Comparison of ENCODE assay signal across 20 mouse cellular contexts in genomic region chr9:51541940-51542339, GRCm38 (mm10).
"Had no signal": no experiment of that assay in that cellular context is flagged by ENCODE, and none has a peak within 500 bp of the region (broad histone marks: within the 10 kb centered on the region; RNA-seq: fewer than 3 reads in every experiment).

No protein-coding gene starts in this region.

- H3K4me1 ChIP-seq: liver, embryonic 15.5 days; lung, embryonic 15.5 days; midbrain, embryonic 10.5 days; midbrain, embryonic 12.5 days; neural tube, embryonic 13.5 days; neural tube, embryonic 15.5 days had no signal

- H3K4me3 ChIP-seq: liver, embryonic 15.5 days; lung, embryonic 15.5 days; midbrain, embryonic 10.5 days; midbrain, embryonic 12.5 days; myocyte; neural tube, embryonic 13.5 days; neural tube, embryonic 15.5 days had no signal

- DNase-seq: lung, adult 18-20 months; lung, postnatal 4 days; midbrain, embryonic 14.5 days; retina, postnatal 1 day; right cerebral cortex, adult 18-20 months; right cerebral cortex, postnatal 25 days; right cerebral cortex, postnatal 4 days; spleen, adult 18-20 months; thymus, adult 18-20 months; thymus, postnatal 14 days; thymus, postnatal 36 days had no signal

- H3K36me3 ChIP-seq: liver, embryonic 15.5 days; lung, embryonic 15.5 days; midbrain, embryonic 10.5 days; midbrain, embryonic 12.5 days; neural tube, embryonic 13.5 days; neural tube, embryonic 15.5 days had no signal

- H3K27ac ChIP-seq: liver, embryonic 15.5 days; lung, embryonic 15.5 days; midbrain, embryonic 10.5 days; midbrain, embryonic 12.5 days; neural tube, embryonic 13.5 days; neural tube, embryonic 15.5 days had no signal

- ATAC-seq: lung, postnatal 0 days; midbrain, embryonic 16.5 days had no signal

- H3K27me3 ChIP-seq: liver, embryonic 15.5 days; lung, embryonic 15.5 days; midbrain, embryonic 12.5 days; neural tube, embryonic 13.5 days; neural tube, embryonic 15.5 days had no signal

- H3K9me3 ChIP-seq: liver, embryonic 15.5 days; lung, embryonic 15.5 days; midbrain, embryonic 10.5 days; midbrain, embryonic 12.5 days; neural tube, embryonic 13.5 days; neural tube, embryonic 15.5 days had no signal

- H3K9ac ChIP-seq: liver, embryonic 15.5 days; lung, embryonic 15.5 days; midbrain, embryonic 12.5 days; neural tube, embryonic 13.5 days; neural tube, embryonic 15.5 days had no signal

- H3K4me2 ChIP-seq: liver, embryonic 15.5 days; lung, embryonic 15.5 days; midbrain, embryonic 12.5 days; neural tube, embryonic 13.5 days; neural tube, embryonic 15.5 days had no signal
